Mouse (Mus musculus) hindbrain, embryonic 12.5 days (tissue): ENCODE measurements around the gene Leng9. TPM values are rescaled to one million over a fixed set of nuclear protein-coding genes. Genes with fewer than 3 reads are reported as not detected.
A peak's percentile ranks its signal among the peaks of the same experiment; 100 is the strongest.

Experiments
- ATAC-seq: fragments of 200-750 bp; cut with Nextera tagmentation; 2 replicates; pipeline ENCODE4 v1.8.0; 2017; ENCODE audit warnings: moderate TSS enrichment; ENCODE audit not compliant: low FRiP score
- H3K27ac ChIP-seq: fragments of 300-500 bp; sonication (generic); 2 replicates; pipeline ENCODE4 v1.5.1; 2016; ENCODE audit warnings: mild to moderate bottlenecking
- H3K27me3 ChIP-seq: fragments of 300-500 bp; sonication (generic); 2 replicates; pipeline ENCODE4 v1.6.1; 2016; ENCODE audit warnings: mild to moderate bottlenecking
- H3K36me3 ChIP-seq: fragments of 300-500 bp; sonication (generic); 2 replicates; pipeline ENCODE4 v1.6.1; 2016; ENCODE audit warnings: mild to moderate bottlenecking
- H3K4me1 ChIP-seq: fragments of 300-500 bp; sonication (generic); 2 replicates; pipeline ENCODE4 v1.6.1; 2016
- H3K4me2 ChIP-seq: fragments of 300-500 bp; sonication (generic); replicated peaks from 2 replicates; pipeline ENCODE4 v1.6.1; 2016; ENCODE audit warnings: mild to moderate bottlenecking
- H3K4me3 ChIP-seq: fragments of 300-500 bp; sonication (generic); 2 replicates; pipeline ENCODE4 v1.5.1; 2016; ENCODE audit warnings: mild to moderate bottlenecking
- H3K9ac ChIP-seq: fragments of 300-500 bp; sonication (generic); 2 replicates; pipeline ENCODE4 v1.6.1; 2016; ENCODE audit warnings: mild to moderate bottlenecking, moderate library complexity
- H3K9me3 ChIP-seq: fragments of 300-500 bp; sonication (generic); replicated peaks from 2 replicates; pipeline ENCODE4 v1.6.1; 2016; ENCODE audit warnings: mild to moderate bottlenecking
- WGBS: fragments of 180-500 bp; shearing (Covaris S2); methylation state at CpG from one replicate; pipeline ENCODE4 v1.1.7; 2016; 5-methylcytosine and 5-hydroxymethylcytosine counted together
- polyA plus RNA-seq: library from polyadenylated mRNA; unstranded; fragments of >200 nt; fragmentation: Nextera tagmentation; extraction: Ambion mirVana; gene quantifications from 2 replicates; pipeline ENCODE4 v1.2.1, GENCODE M21; 2016

The Leng9 gene
- polyA plus RNA-seq, 1 experiment from 2014 or later = 3.6 TPM

DNA sequence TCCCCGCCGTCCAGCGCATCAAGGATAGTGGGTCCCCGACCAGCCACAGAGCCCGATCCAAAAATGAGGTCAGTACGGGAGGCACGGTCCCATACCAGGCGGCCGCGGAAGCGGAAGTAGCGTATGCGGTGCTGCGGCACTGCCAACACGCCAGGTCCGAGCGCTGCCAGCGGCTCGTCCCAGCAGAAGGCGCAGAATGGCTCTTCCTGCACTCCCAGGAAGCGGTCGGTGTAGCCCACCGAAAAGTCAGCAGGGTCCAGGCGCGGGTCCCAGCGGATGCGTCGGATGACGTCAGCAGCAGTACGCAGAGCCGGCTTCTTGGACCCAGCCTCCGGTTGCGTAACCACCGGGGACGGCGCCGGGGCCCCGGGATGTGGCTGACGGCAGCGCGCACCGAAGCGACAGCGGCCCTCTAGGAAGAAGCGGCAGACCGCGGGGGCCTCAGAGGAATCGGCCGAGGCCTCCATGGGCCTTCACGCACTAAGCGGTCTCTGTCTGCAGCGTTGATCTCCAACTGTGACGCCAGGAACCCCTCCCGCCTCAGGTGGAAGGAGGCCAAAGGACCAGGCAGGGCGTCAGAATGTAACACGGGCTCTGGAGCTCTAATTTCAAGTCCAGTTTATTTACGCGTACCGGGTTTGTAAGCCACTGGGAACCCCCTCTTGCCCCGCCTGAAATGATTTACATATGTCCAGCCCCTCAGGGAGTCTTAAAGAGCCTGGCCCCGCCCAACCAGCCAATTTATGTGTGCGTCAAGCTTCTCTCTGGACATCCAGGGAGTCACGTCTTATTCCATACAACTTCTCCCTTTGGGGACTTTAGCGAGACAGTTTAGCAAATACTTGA is 742 bp downstream of the Leng9 start:
- peaks cover 41% of the 10 kb centered on the region for H3K36me3 ChIP-seq
- peak; percentile 69 for ATAC-seq
- peaks cover 26% of the 10 kb centered on the region for H3K27me3 ChIP-seq
- peak overlapping the region; percentile 80 for H3K4me2 ChIP-seq
- H3K4me1 ChIP-seq = peaks cover 31% of the 10 kb centered on the region
- H3K9me3 ChIP-seq = no peaks in the 10 kb centered on the region
- under 1% methylated on average over 64 of the region's 64 CpGs for WGBS
- peak overlapping the region; percentile 74 for H3K9ac ChIP-seq
- peak overlapping the region; percentile 84 for H3K27ac ChIP-seq
- H3K4me3 ChIP-seq = peak overlapping the region; percentile 67

DNA sequence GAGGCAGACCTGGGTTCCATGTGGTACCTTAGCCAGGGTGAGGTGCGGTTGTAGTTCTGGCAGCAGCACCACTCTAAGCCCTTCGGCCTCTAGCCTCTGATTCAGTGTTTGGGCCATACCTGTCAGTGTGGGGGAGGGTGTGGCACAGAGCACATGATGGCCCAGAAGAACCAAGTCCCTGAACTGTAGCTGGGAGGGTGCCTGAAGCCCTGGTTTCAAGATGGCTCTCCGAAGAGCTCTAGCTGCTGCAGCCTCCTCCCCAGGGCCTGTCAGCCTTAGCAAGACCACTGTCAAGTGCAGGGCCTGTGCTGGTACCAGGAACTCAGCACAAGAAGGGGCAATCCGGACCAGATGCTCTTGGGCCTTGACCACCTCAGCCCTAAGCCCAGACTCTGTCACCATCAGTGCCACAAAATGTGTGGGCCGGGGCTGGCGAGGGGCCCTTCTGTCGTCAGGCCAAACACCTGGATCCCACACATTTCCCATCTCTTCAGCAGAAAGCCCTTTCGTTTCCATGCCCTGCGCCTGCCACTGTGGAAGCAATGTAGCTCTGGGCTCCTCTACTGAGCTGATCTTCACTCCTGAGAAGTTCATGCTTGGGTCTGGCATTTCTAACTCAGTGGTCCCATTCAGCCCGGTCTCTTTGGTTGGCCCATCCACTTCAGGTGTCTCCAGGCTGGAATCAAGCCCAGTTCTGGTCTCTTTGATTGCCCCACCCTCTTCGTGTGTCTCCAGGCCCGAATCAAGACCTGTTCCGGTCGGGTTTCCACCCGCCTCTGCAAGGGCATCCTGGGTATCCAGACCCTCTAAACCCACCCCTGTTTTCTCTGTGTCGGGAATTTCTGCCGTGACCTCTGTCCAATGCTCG is 1.6 kb downstream of the Leng9 start:
- peaks cover 24% of the 10 kb centered on the region for H3K27me3 ChIP-seq

DNA sequence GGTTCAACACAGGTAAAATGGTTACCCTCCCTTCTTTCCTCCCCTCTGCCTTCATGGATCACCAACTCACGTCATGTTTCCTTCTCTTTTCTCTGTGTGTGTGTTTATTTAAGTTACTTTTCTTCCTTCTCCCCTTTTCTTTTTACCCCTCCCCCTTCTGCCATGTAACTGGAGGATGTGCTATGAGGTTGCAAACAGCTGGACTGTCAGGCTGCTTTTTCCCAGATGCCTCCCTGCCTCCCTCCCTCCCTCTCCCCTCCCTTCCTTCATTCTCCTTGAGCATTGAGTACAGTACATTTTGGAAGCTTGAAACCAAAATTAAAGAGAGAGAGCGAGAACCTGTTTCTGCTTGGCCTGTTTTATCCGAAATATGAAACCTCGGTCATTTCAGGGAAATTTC is 2.3 kb downstream of the Leng9 start:
- Histone ChIP-seq H3K4me2 (0 out of 2 replicates have a peak overlapping the region, but pooled peaks have one; percentile 80), H3K4me3 (no peak overlapping the region), H3K27me3 (peaks cover 24% of the 10 kb centered on the region), H3K9ac (peak overlapping the region; percentile 74; the same call in 1 of the 2 replicates), H3K36me3 (peaks cover 57% of the 10 kb centered on the region), H3K27ac (no peak overlapping the region), H3K4me1 (peaks cover 31% of the 10 kb centered on the region), H3K9me3 (no peaks in the 10 kb centered on the region)
- no peak for ATAC-seq
- 89% methylated on average over 4 of the region's 4 CpGs for WGBS

More for the DNA sequence above, 1.6 kb downstream of the Leng9 start:
- Histone ChIP-seq H3K36me3 (peaks cover 49% of the 10 kb centered on the region), H3K4me3 (peak overlapping the region; percentile 67), H3K4me1 (peaks cover 31% of the 10 kb centered on the region), H3K4me2 (peak overlapping the region; percentile 80), H3K27ac (peak overlapping the region; percentile 84), H3K9ac (peak overlapping the region; percentile 74), H3K9me3 (no peaks in the 10 kb centered on the region)
- peak; percentile 38 for ATAC-seq
- 25% methylated on average over 18 of the region's 18 CpGs for WGBS

DNA sequence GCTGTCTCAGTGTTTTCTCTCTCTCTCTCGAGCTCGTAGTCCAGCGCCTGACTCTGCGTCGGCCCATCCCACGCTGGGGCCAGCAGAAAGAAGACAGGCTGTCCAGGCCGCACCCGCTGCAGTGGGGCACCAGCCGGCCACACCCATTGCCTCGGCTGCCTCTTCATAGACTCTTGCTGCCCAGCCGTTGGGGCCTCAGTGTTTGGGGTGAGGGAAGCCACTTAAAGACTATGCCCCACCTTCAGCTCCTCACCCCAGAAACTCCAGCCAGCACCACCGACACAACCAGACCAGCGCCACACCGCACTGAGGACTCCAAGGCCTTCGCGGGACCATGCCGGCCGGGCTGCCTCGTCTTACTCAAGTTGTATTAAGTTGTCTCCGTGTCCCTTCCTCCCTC is 2.8 kb downstream of the Leng9 start:
- H3K36me3 ChIP-seq = peaks cover 61% of the 10 kb centered on the region
- WGBS = 89% methylated on average over 20 of the region's 20 CpGs
- no peak overlapping the region for H3K27ac ChIP-seq
- H3K4me3 ChIP-seq = no peak overlapping the region
- H3K4me1 ChIP-seq = peaks cover 31% of the 10 kb centered on the region
- no peak overlapping the region for H3K9ac ChIP-seq
- no peaks in the 10 kb centered on the region for H3K9me3 ChIP-seq
- no peak overlapping the region for H3K4me2 ChIP-seq
- no peak for ATAC-seq
- peaks cover 20% of the 10 kb centered on the region for H3K27me3 ChIP-seq

DNA sequence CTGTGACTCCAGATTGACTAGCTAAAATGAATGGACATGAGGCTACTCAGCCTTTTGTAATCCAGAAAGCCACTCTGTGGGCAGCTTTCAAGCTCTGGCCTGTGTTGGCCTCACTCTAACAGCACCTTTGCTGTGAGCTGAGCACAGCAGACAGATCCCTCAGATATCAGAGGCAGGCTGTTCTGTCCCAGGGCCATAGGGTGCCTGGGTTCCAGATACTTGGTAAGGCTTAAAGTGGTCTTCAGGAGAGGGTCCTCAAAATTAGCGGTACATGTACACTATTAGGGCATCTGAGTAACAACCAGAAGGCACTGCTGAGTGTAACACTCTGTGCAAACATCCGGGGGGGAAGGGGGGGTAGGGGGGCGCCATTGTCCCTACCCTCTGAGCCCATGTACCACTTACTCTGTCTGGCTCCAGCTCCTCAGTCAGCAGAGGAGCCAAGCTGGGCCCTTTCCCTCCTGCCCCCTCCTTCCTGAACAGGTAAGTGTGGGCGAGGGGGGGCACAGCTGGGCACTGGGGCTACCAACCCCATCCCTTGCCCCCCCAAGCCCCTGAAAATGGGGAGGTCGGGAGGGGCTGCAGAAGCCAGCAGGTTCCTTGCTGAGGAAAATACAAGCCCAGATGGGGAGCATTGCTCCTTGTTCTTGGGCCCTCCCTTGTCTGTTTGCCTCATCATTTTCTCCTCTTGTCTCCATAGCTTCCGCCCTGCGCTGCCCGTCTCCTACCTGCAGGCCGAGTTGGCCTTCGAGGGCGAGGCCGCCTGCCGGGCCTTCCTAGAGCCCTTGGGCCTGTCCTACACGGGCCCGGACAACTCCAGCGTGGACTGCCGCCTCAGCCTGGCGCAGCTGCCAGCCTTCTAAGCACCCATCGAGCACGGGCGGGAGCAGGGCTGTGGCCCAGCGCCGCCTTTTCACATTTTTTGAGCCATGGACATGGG is 3.7 kb downstream of the Leng9 start:
- no peak for ATAC-seq
- no peak overlapping the region for H3K4me2 ChIP-seq
- no peak overlapping the region for H3K9ac ChIP-seq
- no peaks in the 10 kb centered on the region for H3K9me3 ChIP-seq
- no peak overlapping the region for H3K27ac ChIP-seq
- H3K4me1 ChIP-seq = peaks cover 30% of the 10 kb centered on the region
- H3K36me3 ChIP-seq = peaks cover 70% of the 10 kb centered on the region
- WGBS = 93% methylated on average over 23 of the region's 23 CpGs
- no peak overlapping the region for H3K4me3 ChIP-seq
- H3K27me3 ChIP-seq = peaks cover 11% of the 10 kb centered on the region

DNA sequence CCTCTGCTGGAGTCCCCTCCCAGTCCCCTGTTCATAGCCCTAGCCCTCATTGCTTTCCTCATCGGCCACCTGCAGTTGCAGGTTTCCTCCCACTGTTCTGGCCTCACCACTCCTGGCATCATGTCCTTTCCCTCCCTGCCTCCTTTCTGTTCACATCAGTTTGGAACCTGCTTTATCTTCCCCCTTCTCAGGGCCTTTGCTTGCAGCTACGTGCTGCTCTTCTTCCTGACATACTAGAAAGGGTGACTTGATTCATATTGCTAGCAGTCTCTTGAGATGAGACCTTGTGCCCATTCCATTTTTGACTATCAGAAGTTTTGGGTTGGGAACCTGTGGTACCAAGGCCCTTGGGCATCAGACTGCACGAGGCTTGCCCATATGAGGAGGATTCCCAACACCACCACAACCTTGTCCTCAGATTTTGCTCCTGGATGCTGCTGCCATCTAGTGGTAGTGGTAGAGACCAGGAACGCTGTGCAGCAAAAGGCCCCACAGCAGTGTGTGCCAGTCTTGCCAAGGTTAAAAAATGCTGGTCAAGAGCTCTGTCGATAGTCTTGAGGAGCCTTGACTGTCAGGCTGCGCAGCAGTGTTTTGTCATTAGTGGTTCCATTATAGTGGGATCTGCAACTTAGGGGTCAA is 4.5 kb downstream of the Leng9 start:
- no peaks in the 10 kb centered on the region for H3K9me3 ChIP-seq
- peaks cover 22% of the 10 kb centered on the region for H3K4me1 ChIP-seq
- H3K27ac ChIP-seq = no peak overlapping the region
- no peak overlapping the region for H3K4me3 ChIP-seq
- H3K4me2 ChIP-seq = no peak overlapping the region
- H3K9ac ChIP-seq = no peak overlapping the region
- 72% methylated on average over 6 of the region's 6 CpGs for WGBS
- H3K27me3 ChIP-seq = peaks cover 3% of the 10 kb centered on the region
- H3K36me3 ChIP-seq = peaks cover 78% of the 10 kb centered on the region
- no peak for ATAC-seq

DNA sequence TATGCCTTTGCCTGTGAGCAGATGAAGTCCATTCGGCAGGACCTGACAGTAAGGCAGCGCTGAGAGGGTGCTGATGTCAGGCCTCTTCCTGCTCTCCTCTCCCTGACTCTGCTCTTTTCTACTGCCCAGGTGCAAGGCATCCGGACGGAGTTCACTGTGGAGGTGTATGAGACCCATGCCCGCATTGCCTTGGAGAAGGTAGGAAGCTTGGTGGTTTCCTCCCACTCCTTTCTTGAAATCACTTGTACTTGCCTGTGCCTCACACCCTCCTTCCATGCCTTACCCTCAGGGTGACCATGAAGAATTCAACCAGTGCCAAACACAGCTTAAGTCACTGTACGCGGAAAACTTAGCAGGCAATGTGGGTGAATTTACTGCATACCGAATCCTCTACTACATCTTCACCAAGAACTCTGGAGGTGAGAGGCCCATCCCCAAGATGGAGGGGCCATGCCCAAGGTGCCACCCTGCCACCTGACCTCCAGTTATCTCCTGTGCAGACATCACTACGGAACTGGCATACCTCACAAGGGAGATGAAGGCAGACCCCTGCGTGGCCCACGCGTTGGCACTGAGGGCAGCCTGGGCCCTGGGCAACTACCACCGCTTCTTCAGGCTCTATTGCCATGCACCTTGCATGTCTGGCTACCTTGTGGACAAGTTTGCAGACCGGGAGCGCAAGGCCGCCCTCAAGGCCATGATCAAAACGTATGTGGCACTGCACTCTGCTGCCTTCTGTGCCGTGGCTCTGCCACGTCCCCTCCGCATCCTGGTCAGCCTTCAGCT is 5.2 kb downstream of the Leng9 start:
- no peaks in the 10 kb centered on the region for H3K27me3 ChIP-seq
- H3K4me1 ChIP-seq = peaks cover 14% of the 10 kb centered on the region
- WGBS = 94% methylated on average over 20 of the region's 20 CpGs
- H3K4me2 ChIP-seq = no peak overlapping the region
- H3K4me3 ChIP-seq = no peak overlapping the region
- no peaks in the 10 kb centered on the region for H3K9me3 ChIP-seq
- no peak overlapping the region for H3K9ac ChIP-seq
- ATAC-seq = no peak
- peaks cover 85% of the 10 kb centered on the region for H3K36me3 ChIP-seq
- no peak overlapping the region for H3K27ac ChIP-seq

DNA sequence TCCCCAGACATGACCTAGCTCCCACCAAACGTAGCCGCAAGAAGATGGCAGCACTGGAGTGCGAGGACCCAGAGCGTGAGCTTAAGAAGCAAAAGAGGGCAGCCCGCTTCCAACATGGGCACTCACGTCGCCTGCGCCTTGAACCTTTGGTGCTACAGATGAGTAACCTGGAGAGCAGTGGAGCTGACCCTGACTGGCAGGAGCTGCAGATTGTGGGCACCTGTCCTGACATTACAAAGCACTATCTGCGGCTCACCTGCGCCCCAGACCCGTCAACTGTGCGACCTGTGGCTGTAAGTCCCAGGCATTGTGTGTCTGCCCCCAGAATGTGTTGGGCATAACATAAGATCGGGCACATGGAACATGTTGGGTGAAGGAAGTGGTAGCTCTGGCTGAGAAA is 6.1 kb downstream of the Leng9 start:
- Histone ChIP-seq H3K4me3 (no peak overlapping the region), H3K36me3 (peaks cover 95% of the 10 kb centered on the region), H3K9ac (no peak overlapping the region), H3K27ac (no peak overlapping the region), H3K27me3 (no peaks in the 10 kb centered on the region), H3K4me2 (no peak overlapping the region), H3K9me3 (no peaks in the 10 kb centered on the region), H3K4me1 (peaks cover 14% of the 10 kb centered on the region)
- WGBS = 96% methylated on average over 13 of the region's 13 CpGs
- ATAC-seq = no peak

DNA sequence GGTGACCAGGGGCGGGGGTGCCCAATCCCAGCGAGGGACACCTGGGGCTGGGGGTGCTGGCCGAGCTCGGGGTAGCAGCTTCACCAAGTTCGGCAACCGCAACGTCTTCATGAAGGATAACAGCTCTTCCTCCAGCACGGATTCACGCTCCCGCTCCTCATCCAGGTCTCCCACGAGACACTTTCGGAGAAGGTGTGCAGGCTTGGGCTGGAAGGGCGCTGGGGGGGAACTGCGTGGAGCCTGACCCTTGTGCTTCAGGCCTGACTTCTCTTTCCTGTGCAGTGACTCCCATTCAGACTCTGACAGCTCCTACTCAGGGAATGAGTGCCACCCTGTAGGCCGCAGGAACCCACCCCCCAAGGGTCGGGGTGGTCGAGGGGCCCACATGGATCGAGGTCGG is 6.7 kb downstream of the Leng9 start:
- H3K9me3 ChIP-seq = no peaks in the 10 kb centered on the region
- no peak overlapping the region for H3K4me2 ChIP-seq
- H3K9ac ChIP-seq = no peak overlapping the region
- peaks cover 97% of the 10 kb centered on the region for H3K36me3 ChIP-seq
- no peak for ATAC-seq
- WGBS = 93% methylated on average over 19 of the region's 19 CpGs
- peaks cover 12% of the 10 kb centered on the region for H3K4me1 ChIP-seq
- no peak overlapping the region for H3K27ac ChIP-seq
- no peak overlapping the region for H3K4me3 ChIP-seq
- no peaks in the 10 kb centered on the region for H3K27me3 ChIP-seq

DNA sequence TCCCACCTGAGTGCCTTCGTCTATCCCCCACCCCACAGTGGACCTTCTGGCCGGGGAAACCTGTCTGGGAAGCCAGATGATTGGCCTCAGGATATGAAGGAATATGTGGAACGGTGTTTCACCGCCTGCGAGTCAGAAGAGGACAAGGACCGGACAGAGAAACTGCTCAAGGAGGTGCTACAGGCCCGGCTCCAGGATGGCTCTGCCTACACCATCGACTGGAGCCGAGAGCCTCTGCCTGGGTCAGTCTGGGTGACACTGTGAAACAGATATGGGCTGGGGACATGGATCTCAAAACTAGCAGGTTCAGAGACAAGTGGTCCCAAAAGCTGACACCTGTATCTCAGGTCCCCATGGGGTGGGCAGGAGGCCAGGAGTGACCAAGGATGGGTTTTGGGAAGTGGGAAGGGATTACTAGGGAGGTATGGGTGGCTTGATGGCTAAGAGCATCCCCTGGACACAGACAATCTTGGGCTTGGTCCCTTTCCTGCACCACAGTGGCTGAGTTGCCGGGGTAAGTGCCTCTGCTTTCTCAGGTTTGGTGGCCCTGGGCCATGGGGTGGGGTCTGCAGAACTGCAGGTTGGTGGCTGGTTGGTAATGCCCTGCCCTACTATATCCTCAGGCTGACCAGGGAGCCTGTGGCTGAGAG is 7.3 kb downstream of the Leng9 start:
- H3K27ac ChIP-seq = no peak overlapping the region
- H3K4me2 ChIP-seq = no peak overlapping the region
- H3K9ac ChIP-seq = no peak overlapping the region
- H3K4me3 ChIP-seq = no peak overlapping the region
- peaks cover 12% of the 10 kb centered on the region for H3K4me1 ChIP-seq
- H3K36me3 ChIP-seq = peaks cover 91% of the 10 kb centered on the region
- no peak for ATAC-seq
- H3K27me3 ChIP-seq = no peaks in the 10 kb centered on the region
- 98% methylated on average over 10 of the region's 10 CpGs for WGBS
- no peaks in the 10 kb centered on the region for H3K9me3 ChIP-seq
